Mouse (Mus musculus): ENCODE data around the gene Gm6351. TPM values are rescaled to one million over a fixed set of nuclear protein-coding genes. Genes with fewer than 3 reads are reported as not detected.

Gm6351 gene
- polyA plus RNA-seq (2014; fragmentation: Illumina TruSeq; extraction: RNeasy Lipid Tissue Mini Kit (QIAGEN cat#74804); ENCODE audit: low read depth, low replicate concordance) = not detected

DNA sequence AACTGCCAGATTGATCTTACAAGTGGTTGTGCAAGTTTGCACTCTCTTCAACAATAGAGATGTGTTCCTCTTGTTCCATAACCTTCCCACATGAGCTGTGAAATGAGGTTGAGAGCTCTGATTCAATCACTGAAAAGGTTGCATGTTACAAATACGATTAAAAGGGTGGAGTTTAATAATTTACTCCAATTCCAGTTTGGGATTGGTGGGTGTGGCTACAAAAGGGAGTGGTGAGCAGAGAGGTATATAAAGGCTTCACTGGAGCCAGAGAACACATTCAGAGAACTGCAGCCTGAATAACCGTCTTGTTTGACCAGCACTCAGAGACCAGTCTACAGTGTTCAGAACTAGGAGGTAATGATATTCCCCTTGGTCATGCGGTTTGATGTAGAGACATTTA lies at the start of gene Gm6351:
TSS of gene Gm6351 (plus strand) at position 301 of the 400 bp plus-strand sequence.

GRCm38 (mm10) chr5:94070445-94070844 lies 5.7 kb upstream of the Gm6351 start, which contains the start of gene BC061212:
BC061212 (minus strand) TSS chr5:94070545.

Other genes with a start within 250 kb of the Gm6351 start
- not detected for gene Gm7792, start 232.6 kb upstream of the Gm6351 start, polyA plus RNA-seq (2014; fragmentation: Illumina TruSeq; extraction: RNeasy Lipid Tissue Mini Kit (QIAGEN cat#74804); ENCODE audit: low read depth, low replicate concordance)
- gene Gm16429, start 147.3 kb upstream of the Gm6351 start, polyA plus RNA-seq (2014; fragmentation: Illumina TruSeq; extraction: RNeasy Lipid Tissue Mini Kit (QIAGEN cat#74804); ENCODE audit: low read depth, low replicate concordance) = not detected
- not detected for gene BC061212, start 5.8 kb upstream of the Gm6351 start, polyA plus RNA-seq (2014; fragmentation: Illumina TruSeq; extraction: RNeasy Lipid Tissue Mini Kit (QIAGEN cat#74804); ENCODE audit: low read depth, low replicate concordance)
- not detected for gene Gm3106, start 141.6 kb downstream of the Gm6351 start, polyA plus RNA-seq (2014; fragmentation: Illumina TruSeq; extraction: RNeasy Lipid Tissue Mini Kit (QIAGEN cat#74804); ENCODE audit: low read depth, low replicate concordance)
- gene A430089I19Rik, start 230.4 kb downstream of the Gm6351 start, polyA plus RNA-seq (2014; fragmentation: Illumina TruSeq; extraction: RNeasy Lipid Tissue Mini Kit (QIAGEN cat#74804); ENCODE audit: low read depth, low replicate concordance) = not detected
- not detected for gene Gm6502, start 238.1 kb downstream of the Gm6351 start, polyA plus RNA-seq (2014; fragmentation: Illumina TruSeq; extraction: RNeasy Lipid Tissue Mini Kit (QIAGEN cat#74804); ENCODE audit: low read depth, low replicate concordance)